Mouse (Mus musculus): ENCODE measurements around the gene Med25. TPM values are rescaled to one million over a fixed set of nuclear protein-coding genes. Genes with fewer than 3 reads are reported as not detected.

Gene Med25
- polyA plus RNA-seq, 1 experiment from 2014 or later, result 79.4 TPM

- peak; percentile 24 for ATAC-seq (ENCODE audit: insufficient number of reproducible peaks, insufficient read depth, low FRiP score, low read depth)
- Histone ChIP-seq H3K4me3 (ENCODE audit: low read depth, low read length) (peak within 1 kb of the TSS; percentile 72), H3K4me1 (ENCODE audit: control insufficient read depth, insufficient read depth, low read length) (peaks cover 40% of the 10 kb centered on the region), H3K27me3 (ENCODE audit: control insufficient read depth, insufficient read depth, low read length) (no peaks in the 10 kb centered on the region), H3K27ac (ENCODE audit: low read length) (peak within 1 kb of the TSS; percentile 93), H3K4me2 (replicated peaks; ENCODE audit: low read depth, low read length) (peak within 1 kb of the TSS; percentile 96), H3K9me3 (ENCODE audit: control insufficient read depth, low read depth, low read length) (no peaks in the 10 kb centered on the region), H3K36me3 (ENCODE audit: control insufficient read depth, insufficient read depth, low read length) (peaks cover 22% of the 10 kb centered on the region), H3K9ac (replicated peaks; ENCODE audit: low read depth, low read length) (peak within 1 kb of the TSS; percentile 64)
- under 1% methylated on average over 32 of the region's 32 CpGs for WGBS
Observed at GRCm38 (mm10) chr7:44857042-44857552, 35.4 kb downstream of the Med25 start, which contains the start of gene Pnkp. Pnkp (plus strand) TSS chr7:44857139.

GRCm38 (mm10) chr7:44856265-44856916 is 36.1 kb downstream of the Med25 start:
- H3K4me3 ChIP-seq (ENCODE audit: low read depth, low read length), result peak overlapping the region; percentile 72
- peak overlapping the region; percentile 96 for H3K4me2 ChIP-seq (replicated peaks; ENCODE audit: low read depth, low read length)
- H3K27ac ChIP-seq (ENCODE audit: low read length), result peak overlapping the region; percentile 93; the same call in 1 of the 2 replicates
- H3K9ac ChIP-seq (replicated peaks; ENCODE audit: low read depth, low read length), result peak overlapping the region; percentile 64; the same call in 1 of the 2 replicates
- H3K4me1 ChIP-seq (ENCODE audit: control insufficient read depth, insufficient read depth, low read length), result peaks cover 41% of the 10 kb centered on the region
- no peaks in the 10 kb centered on the region for H3K9me3 ChIP-seq (ENCODE audit: control insufficient read depth, low read depth, low read length)
- no peaks in the 10 kb centered on the region for H3K27me3 ChIP-seq (ENCODE audit: control insufficient read depth, insufficient read depth, low read length)
- 62% methylated on average over 9 of the region's 9 CpGs for WGBS
- no peak for ATAC-seq (ENCODE audit: insufficient number of reproducible peaks, insufficient read depth, low FRiP score, low read depth)
- peaks cover 18% of the 10 kb centered on the region for H3K36me3 ChIP-seq (ENCODE audit: control insufficient read depth, insufficient read depth, low read length)

GRCm38 (mm10) chr7:44855036-44855435 is 37.5 kb downstream of the Med25 start:
- Histone ChIP-seq H3K4me3 (ENCODE audit: low read depth, low read length) (peak overlapping the region; percentile 43), H3K9me3 (ENCODE audit: control insufficient read depth, low read depth, low read length) (no peaks in the 10 kb centered on the region), H3K9ac (replicated peaks; ENCODE audit: low read depth, low read length) (peak overlapping the region; percentile 45; the same call in 1 of the 2 replicates), H3K27me3 (ENCODE audit: control insufficient read depth, insufficient read depth, low read length) (no peaks in the 10 kb centered on the region), H3K4me2 (replicated peaks; ENCODE audit: low read depth, low read length) (peak overlapping the region; percentile 95), H3K4me1 (ENCODE audit: control insufficient read depth, insufficient read depth, low read length) (peaks cover 44% of the 10 kb centered on the region), H3K27ac (ENCODE audit: low read length) (peak overlapping the region; percentile 95), H3K36me3 (ENCODE audit: control insufficient read depth, insufficient read depth, low read length) (peaks cover 16% of the 10 kb centered on the region)
- 45% methylated on average over 10 of the region's 10 CpGs for WGBS
- ATAC-seq (ENCODE audit: insufficient number of reproducible peaks, insufficient read depth, low FRiP score, low read depth), result no peak

- Histone ChIP-seq H3K9ac (replicated peaks; ENCODE audit: low read depth, low read length) (peak overlapping the region; percentile 45), H3K9me3 (ENCODE audit: control insufficient read depth, low read depth, low read length) (no peaks in the 10 kb centered on the region), H3K4me2 (replicated peaks; ENCODE audit: low read depth, low read length) (peak overlapping the region; percentile 95), H3K4me3 (ENCODE audit: low read depth, low read length) (peak overlapping the region; percentile 43), H3K36me3 (ENCODE audit: control insufficient read depth, insufficient read depth, low read length) (peaks cover 11% of the 10 kb centered on the region), H3K27me3 (ENCODE audit: control insufficient read depth, insufficient read depth, low read length) (no peaks in the 10 kb centered on the region), H3K27ac (ENCODE audit: low read length) (peak overlapping the region; percentile 95), H3K4me1 (ENCODE audit: control insufficient read depth, insufficient read depth, low read length) (peaks cover 44% of the 10 kb centered on the region)
- ATAC-seq (ENCODE audit: insufficient number of reproducible peaks, insufficient read depth, low FRiP score, low read depth), result peak; percentile 68
- WGBS, result 2% methylated on average over 45 of the region's 45 CpGs
Observed at GRCm38 (mm10) chr7:44854356-44855031, 38.0 kb downstream of the Med25 start.

- WGBS, result 23% methylated on average over 26 of the region's 26 CpGs
- Histone ChIP-seq H3K36me3 (ENCODE audit: control insufficient read depth, insufficient read depth, low read length) (peaks cover 10% of the 10 kb centered on the region), H3K4me3 (ENCODE audit: low read depth, low read length) (peak overlapping the region; percentile 43), H3K9me3 (ENCODE audit: control insufficient read depth, low read depth, low read length) (no peaks in the 10 kb centered on the region), H3K27me3 (ENCODE audit: control insufficient read depth, insufficient read depth, low read length) (no peaks in the 10 kb centered on the region), H3K27ac (ENCODE audit: low read length) (peak overlapping the region; percentile 95), H3K9ac (replicated peaks; ENCODE audit: low read depth, low read length) (peak overlapping the region; percentile 45), H3K4me2 (replicated peaks; ENCODE audit: low read depth, low read length) (peak overlapping the region; percentile 95), H3K4me1 (ENCODE audit: control insufficient read depth, insufficient read depth, low read length) (peaks cover 44% of the 10 kb centered on the region)
- ATAC-seq (ENCODE audit: insufficient number of reproducible peaks, insufficient read depth, low FRiP score, low read depth), result no peak
Observed at GRCm38 (mm10) chr7:44853596-44854355, 38.7 kb downstream of the Med25 start.

GRCm38 (mm10) chr7:44853065-44853464 is 39.4 kb downstream of the Med25 start:
- Histone ChIP-seq H3K27ac (ENCODE audit: low read length) (no peak overlapping the region), H3K27me3 (ENCODE audit: control insufficient read depth, insufficient read depth, low read length) (no peaks in the 10 kb centered on the region), H3K36me3 (ENCODE audit: control insufficient read depth, insufficient read depth, low read length) (peaks cover 10% of the 10 kb centered on the region), H3K4me3 (ENCODE audit: low read depth, low read length) (no peak overlapping the region), H3K9me3 (ENCODE audit: control insufficient read depth, low read depth, low read length) (no peaks in the 10 kb centered on the region), H3K4me1 (ENCODE audit: control insufficient read depth, insufficient read depth, low read length) (peaks cover 41% of the 10 kb centered on the region), H3K9ac (replicated peaks; ENCODE audit: low read depth, low read length) (no peak overlapping the region), H3K4me2 (replicated peaks; ENCODE audit: low read depth, low read length) (no peak overlapping the region)
- WGBS, result 87% methylated on average over 2 of the region's 2 CpGs
- no peak for ATAC-seq (ENCODE audit: insufficient number of reproducible peaks, insufficient read depth, low FRiP score, low read depth)

- Histone ChIP-seq H3K4me1 (ENCODE audit: control insufficient read depth, insufficient read depth, low read length) (peaks cover 42% of the 10 kb centered on the region), H3K4me2 (replicated peaks; ENCODE audit: low read depth, low read length) (no peak overlapping the region), H3K27ac (ENCODE audit: low read length) (no peak overlapping the region), H3K27me3 (ENCODE audit: control insufficient read depth, insufficient read depth, low read length) (no peaks in the 10 kb centered on the region), H3K36me3 (ENCODE audit: control insufficient read depth, insufficient read depth, low read length) (peaks cover 10% of the 10 kb centered on the region), H3K9me3 (ENCODE audit: control insufficient read depth, low read depth, low read length) (no peaks in the 10 kb centered on the region), H3K4me3 (ENCODE audit: low read depth, low read length) (no peak overlapping the region), H3K9ac (replicated peaks; ENCODE audit: low read depth, low read length) (no peak overlapping the region)
- ATAC-seq (ENCODE audit: insufficient number of reproducible peaks, insufficient read depth, low FRiP score, low read depth), result no peak
- 90% methylated on average over 36 of the region's 36 CpGs for WGBS
Observed at GRCm38 (mm10) chr7:44852259-44853027, 40.1 kb downstream of the Med25 start.
